Mouse (Mus musculus): ENCODE results near the gene Pld5.
"Not testable (repeated sequence)": the region's sequence is repeated elsewhere in the genome, so short reads cannot be mapped to it uniquely, and the experiment has no call there.

The Pld5 gene

GRCm38 (mm10) chr1:176046375-176046774 lies 228.7 kb downstream of the Pld5 start:
- DNase-seq (ENCODE audit: low spot score in 2 of 2): no peak

GRCm38 (mm10) chr1:176043056-176043455 lies 232.1 kb downstream of the Pld5 start:
- DNase-seq (ENCODE audit: low spot score in 2 of 2): no peak

GRCm38 (mm10) chr1:176039923-176040322 lies 235.2 kb downstream of the Pld5 start:
- no peak for DNase-seq (ENCODE audit: low spot score in 2 of 2)

GRCm38 (mm10) chr1:176036028-176036427 lies 239.1 kb downstream of the Pld5 start:
- DNase-seq (ENCODE audit: low spot score in 2 of 2): no peak

- DNase-seq (ENCODE audit: low spot score in 2 of 2): no peak
Measured at GRCm38 (mm10) chr1:176034699-176035098, 240.4 kb downstream of the Pld5 start.

GRCm38 (mm10) chr1:176033698-176034097 lies 241.4 kb downstream of the Pld5 start:
- no peak for DNase-seq (ENCODE audit: low spot score in 2 of 2)

GRCm38 (mm10) chr1:176029063-176029462 lies 246.0 kb downstream of the Pld5 start:
- DNase-seq (ENCODE audit: low spot score in 2 of 2): no peak

- no peak for DNase-seq (ENCODE audit: low spot score in 2 of 2)
Measured at GRCm38 (mm10) chr1:176028397-176028796, 246.7 kb downstream of the Pld5 start.

GRCm38 (mm10) chr1:176024501-176024900 lies 250.6 kb downstream of the Pld5 start:
- no peak for DNase-seq (ENCODE audit: low spot score in 2 of 2)

- no peak for DNase-seq (ENCODE audit: low spot score in 2 of 2)
Measured at GRCm38 (mm10) chr1:176018523-176018922, 256.6 kb downstream of the Pld5 start.

GRCm38 (mm10) chr1:176016076-176016475 lies 259.0 kb downstream of the Pld5 start:
- DNase-seq (ENCODE audit: low spot score in 2 of 2): no peak

GRCm38 (mm10) chr1:176013497-176014268 lies 261.4 kb downstream of the Pld5 start:
- no peak for DNase-seq (ENCODE audit: low spot score in 2 of 2)

GRCm38 (mm10) chr1:176011535-176011934 lies 263.6 kb downstream of the Pld5 start:
- DNase-seq (ENCODE audit: low spot score in 2 of 2): no peak

- no peak for DNase-seq (ENCODE audit: low spot score in 2 of 2)
Measured at GRCm38 (mm10) chr1:176011072-176011471, 264.0 kb downstream of the Pld5 start.

- DNase-seq (ENCODE audit: low spot score in 2 of 2): no peak
Measured at GRCm38 (mm10) chr1:176008411-176008810, 266.7 kb downstream of the Pld5 start.

- no peak for DNase-seq (ENCODE audit: low spot score in 2 of 2)
Measured at GRCm38 (mm10) chr1:176000599-176000998, 274.5 kb downstream of the Pld5 start.

GRCm38 (mm10) chr1:175997076-175997651 lies 277.9 kb downstream of the Pld5 start:
- no peak for DNase-seq (ENCODE audit: low spot score in 2 of 2)

GRCm38 (mm10) chr1:175988912-175989311 lies 286.2 kb downstream of the Pld5 start:
- no peak for DNase-seq (ENCODE audit: low spot score in 2 of 2)

GRCm38 (mm10) chr1:175988448-175988847 lies 286.7 kb downstream of the Pld5 start:
- no peak for DNase-seq (ENCODE audit: low spot score in 2 of 2)

GRCm38 (mm10) chr1:175979014-175979413 lies 296.1 kb downstream of the Pld5 start, which contains the start of gene Rbm8a2:
Rbm8a2 (minus strand) TSS chr1:175979114.
- DNase-seq (ENCODE audit: low spot score in 2 of 2): not testable (repeated sequence)

GRCm38 (mm10) chr1:175970710-175971109 lies 304.4 kb downstream of the Pld5 start:
- no peak for DNase-seq (ENCODE audit: low spot score in 2 of 2)

GRCm38 (mm10) chr1:175967004-175967745 lies 307.9 kb downstream of the Pld5 start:
- DNase-seq (ENCODE audit: low spot score in 2 of 2): no peak

- no peak for DNase-seq (ENCODE audit: low spot score in 2 of 2)
Measured at GRCm38 (mm10) chr1:175961786-175962185, 313.3 kb downstream of the Pld5 start.
